Mouse (Mus musculus): Measurements from ENCODE around the gene Apold1. TPM values are rescaled to one million over a fixed set of nuclear protein-coding genes. Genes with fewer than 3 reads are reported as not detected.

Apold1 gene
- 3.5 and 4.2 TPM in 2 replicates for polyA plus RNA-seq (2015; fragmentation: Nextera tagmentation; extraction: Ambion mirVana)

DNA sequence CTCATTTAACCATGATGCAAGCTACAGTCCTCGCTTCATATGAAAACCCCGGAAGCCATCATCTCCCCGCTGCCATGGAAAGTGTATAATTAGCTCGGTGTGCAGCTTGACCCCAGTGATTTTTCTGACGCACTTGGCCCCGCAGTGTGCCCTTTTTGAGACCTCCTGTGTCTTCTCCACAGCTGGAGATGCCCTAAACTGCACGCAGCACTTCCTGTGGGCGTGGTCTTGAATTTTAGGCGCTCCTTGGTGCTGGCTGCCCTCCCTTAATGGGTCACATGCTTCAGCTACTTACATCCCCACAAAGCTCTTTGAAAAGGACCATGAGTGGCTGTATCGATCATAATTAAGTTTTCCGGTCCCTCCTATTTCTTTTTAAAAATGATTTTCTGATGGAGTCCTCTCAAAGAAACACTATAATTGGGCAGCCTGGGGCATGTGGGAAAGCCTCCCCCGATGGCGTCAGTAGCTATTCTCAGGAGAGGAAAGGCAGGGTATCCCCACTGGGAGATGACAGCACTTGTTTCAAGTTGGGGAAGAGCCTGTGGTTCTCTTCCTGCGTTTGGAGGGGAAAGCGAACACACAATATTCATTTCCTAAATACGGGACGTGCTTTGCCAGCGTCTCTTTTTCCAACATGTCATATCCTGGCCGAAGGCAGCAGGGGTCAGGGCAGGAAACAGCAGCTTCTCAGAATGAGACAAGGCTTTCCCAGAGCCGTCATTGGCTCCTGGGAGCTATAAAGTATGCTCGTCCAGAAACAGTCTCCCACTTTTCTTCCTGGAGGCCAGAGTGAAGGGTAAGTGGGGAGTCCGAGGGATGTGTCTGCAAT is at the start of gene Apold1:
Apold1 (plus strand) TSS at position 488 of the 832 bp plus-strand sequence.
- TF ChIP-seq EP300 (IDR thresholded peaks at IDR 0.05), result peak; percentile 78
- peak; percentile 11; the same call in 1 of the 2 replicates for TF ChIP-seq CTCF (IDR thresholded peaks at IDR 0.05)
- Histone ChIP-seq H3K4me2 (replicated peaks; ENCODE audit: low read depth, low read length) (peak within 1 kb of the TSS; percentile 35), H3K4me1 (ENCODE audit: insufficient read depth, low read depth, low read length) (no peaks in the 10 kb centered on the region; the same call in 1 of the 2 replicates), H3K36me3 (ENCODE audit: insufficient read depth, low read length) (no peaks in the 10 kb centered on the region), H3K27me3 (replicated peaks; ENCODE audit: insufficient read depth, low read length) (no peaks in the 10 kb centered on the region), H3K27ac (ENCODE audit: low read length) (peak within 1 kb of the TSS; percentile 54), H3K9me3 (ENCODE audit: low read length) (no peaks in the 10 kb centered on the region), H3K4me3 (ENCODE audit: low read depth, low read length) (no peak within 1 kb of the TSS), H3K9ac (replicated peaks; ENCODE audit: low read depth) (no peak within 1 kb of the TSS)
- ATAC-seq (peak; percentile 59), DNase-seq (ENCODE audit: low spot score) (peak; percentile 54)
- 43% methylated on average over 22 of the region's 22 CpGs for WGBS

DNA sequence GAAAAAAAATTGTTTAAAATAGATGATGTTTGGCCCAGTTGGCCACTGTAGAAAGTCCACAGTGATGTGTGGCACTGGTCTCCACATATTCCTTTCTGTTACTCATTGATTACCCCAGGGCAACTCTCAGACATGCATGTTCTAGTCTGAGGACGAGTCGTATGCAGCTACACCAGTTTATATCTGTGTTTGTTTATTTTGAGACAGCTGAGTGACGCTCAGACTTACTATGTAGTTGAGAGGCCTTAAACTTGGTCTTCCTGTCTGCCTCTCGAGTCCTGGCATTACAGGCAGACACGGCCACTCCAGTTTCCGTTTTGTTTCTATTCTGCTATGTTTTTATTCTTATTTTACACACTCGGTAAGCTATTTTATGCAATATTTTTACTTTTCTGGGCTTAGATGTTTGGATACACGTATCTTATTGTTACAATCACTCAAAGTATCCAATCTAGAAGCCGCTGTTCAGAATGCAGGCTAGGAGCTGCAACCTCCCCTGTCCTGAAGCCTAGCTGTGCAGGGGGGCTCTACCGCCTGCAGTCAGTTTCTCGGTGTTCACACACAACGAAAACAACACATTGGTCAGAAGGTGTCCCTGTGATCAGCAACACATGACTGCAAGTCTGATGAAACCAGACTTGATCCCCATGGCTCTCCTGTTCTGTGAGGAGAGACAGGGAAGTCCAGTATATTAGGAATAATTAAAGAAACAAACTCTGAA is 48.9 kb upstream of the Apold1 start:
- peak overlapping the region; percentile 54 for H3K27ac ChIP-seq (ENCODE audit: low read length)
- WGBS, result 38% methylated on average over 12 of the region's 12 CpGs
- no peaks in the 10 kb centered on the region for H3K27me3 ChIP-seq (replicated peaks; ENCODE audit: insufficient read depth, low read length)
- no peak for ATAC-seq
- no peaks in the 10 kb centered on the region for H3K36me3 ChIP-seq (ENCODE audit: insufficient read depth, low read length)
- TF ChIP-seq CTCF (IDR thresholded peaks at IDR 0.05) (no peak), EP300 (IDR thresholded peaks at IDR 0.05) (no peak)
- peak overlapping the region; percentile 38; the same call in 1 of the 2 replicates for H3K4me2 ChIP-seq (replicated peaks; ENCODE audit: low read depth, low read length)
- peak; percentile 59 for DNase-seq (ENCODE audit: low spot score)
- H3K4me1 ChIP-seq (ENCODE audit: insufficient read depth, low read depth, low read length), result no peaks in the 10 kb centered on the region
- no peaks in the 10 kb centered on the region for H3K9me3 ChIP-seq (ENCODE audit: low read length)
- 0 out of 2 replicates have a peak overlapping the region, but pooled peaks have one; percentile 6 for H3K4me3 ChIP-seq (ENCODE audit: low read depth, low read length)
- no peak overlapping the region for H3K9ac ChIP-seq (replicated peaks; ENCODE audit: low read depth)

DNA sequence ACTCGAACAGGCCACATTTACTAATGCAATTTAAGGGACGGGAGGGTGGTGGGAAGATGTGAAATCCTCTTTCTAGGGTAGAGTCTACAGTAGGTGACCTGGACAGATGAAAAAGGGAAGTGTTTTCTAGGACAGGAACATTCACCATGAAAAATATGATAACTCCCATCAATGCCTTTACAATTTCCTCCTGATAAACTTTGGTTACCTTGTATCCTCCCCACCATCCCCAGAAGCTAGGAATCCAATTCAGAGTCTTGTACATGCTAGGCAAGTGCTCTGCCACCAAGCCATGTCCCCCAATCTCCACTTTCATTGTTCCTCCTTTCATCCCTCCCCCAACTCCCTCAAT is 48.3 kb upstream of the Apold1 start:
- no peak for ATAC-seq
- Histone ChIP-seq H3K36me3 (ENCODE audit: insufficient read depth, low read length) (no peaks in the 10 kb centered on the region), H3K27me3 (replicated peaks; ENCODE audit: insufficient read depth, low read length) (no peaks in the 10 kb centered on the region), H3K9ac (replicated peaks; ENCODE audit: low read depth) (no peak overlapping the region), H3K4me3 (ENCODE audit: low read depth, low read length) (no peak overlapping the region), H3K27ac (ENCODE audit: low read length) (peak overlapping the region; percentile 54), H3K9me3 (ENCODE audit: low read length) (no peaks in the 10 kb centered on the region), H3K4me1 (ENCODE audit: insufficient read depth, low read depth, low read length) (no peaks in the 10 kb centered on the region), H3K4me2 (replicated peaks; ENCODE audit: low read depth, low read length) (no peak overlapping the region)
- 56% methylated on average over 2 of the region's 2 CpGs for WGBS
- TF ChIP-seq CTCF (IDR thresholded peaks at IDR 0.05) (no peak), EP300 (IDR thresholded peaks at IDR 0.05) (no peak)
- no peak for DNase-seq (ENCODE audit: low spot score)

DNA sequence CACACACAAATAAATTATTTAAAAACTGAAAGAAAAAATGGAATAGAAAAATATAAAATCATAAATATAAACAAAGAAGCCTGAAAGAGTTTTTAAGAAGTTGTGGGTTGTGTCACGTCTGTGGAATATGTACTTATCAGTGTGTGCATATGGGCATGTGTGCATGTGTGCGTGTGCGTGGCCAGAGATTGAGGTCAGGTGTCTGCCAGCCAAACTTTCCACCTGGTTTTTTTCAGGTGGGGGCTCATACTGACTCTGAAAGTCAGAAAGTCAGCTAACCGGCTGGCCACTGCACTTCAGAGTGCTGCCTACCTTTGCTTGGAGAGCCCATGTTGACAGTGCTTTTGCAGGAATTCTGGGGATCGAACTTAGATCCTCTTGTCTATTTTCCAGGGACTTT is 47.2 kb upstream of the Apold1 start:
- H3K9me3 ChIP-seq (ENCODE audit: low read length), result no peaks in the 10 kb centered on the region
- no peak for TF ChIP-seq EP300 (IDR thresholded peaks at IDR 0.05)
- TF ChIP-seq CTCF (IDR thresholded peaks at IDR 0.05), result no peak
- no peaks in the 10 kb centered on the region for H3K36me3 ChIP-seq (ENCODE audit: insufficient read depth, low read length)
- H3K9ac ChIP-seq (replicated peaks; ENCODE audit: low read depth), result no peak overlapping the region
- no peak overlapping the region for H3K27ac ChIP-seq (ENCODE audit: low read length)
- no peak for DNase-seq (ENCODE audit: low spot score)
- no peak for ATAC-seq
- no peaks in the 10 kb centered on the region for H3K4me1 ChIP-seq (ENCODE audit: insufficient read depth, low read depth, low read length)
- WGBS, result 86% methylated on average over 5 of the region's 5 CpGs
- H3K4me3 ChIP-seq (ENCODE audit: low read depth, low read length), result no peak overlapping the region
- H3K27me3 ChIP-seq (replicated peaks; ENCODE audit: insufficient read depth, low read length), result no peaks in the 10 kb centered on the region
- no peak overlapping the region for H3K4me2 ChIP-seq (replicated peaks; ENCODE audit: low read depth, low read length)

DNA sequence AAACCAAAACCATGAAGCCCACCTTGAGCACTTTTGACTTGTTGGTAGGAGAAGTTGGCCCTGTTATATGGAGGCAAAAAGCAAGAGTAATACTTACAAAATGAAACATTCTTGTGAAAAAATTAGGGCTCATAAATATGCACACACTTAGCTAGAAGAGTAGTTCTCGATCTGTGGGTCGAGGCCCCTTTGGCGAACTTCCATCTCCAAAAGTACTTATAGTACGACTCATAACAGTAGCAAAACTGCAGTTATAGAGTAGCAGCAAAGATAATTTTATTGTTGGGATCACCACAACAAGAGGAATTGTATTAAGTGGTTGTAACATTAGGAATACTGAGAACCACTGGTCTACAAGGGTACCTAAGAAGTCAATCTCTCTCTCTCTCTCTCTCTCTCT is 41.7 kb upstream of the Apold1 start:
- DNase-seq (ENCODE audit: low spot score) (no peak), ATAC-seq (no peak)
- Histone ChIP-seq H3K4me1 (ENCODE audit: insufficient read depth, low read depth, low read length) (no peaks in the 10 kb centered on the region), H3K4me2 (replicated peaks; ENCODE audit: low read depth, low read length) (no peak overlapping the region), H3K27me3 (replicated peaks; ENCODE audit: insufficient read depth, low read length) (no peaks in the 10 kb centered on the region), H3K4me3 (ENCODE audit: low read depth, low read length) (no peak overlapping the region), H3K9ac (replicated peaks; ENCODE audit: low read depth) (no peak overlapping the region), H3K27ac (ENCODE audit: low read length) (no peak overlapping the region), H3K9me3 (ENCODE audit: low read length) (no peaks in the 10 kb centered on the region), H3K36me3 (ENCODE audit: insufficient read depth, low read length) (no peaks in the 10 kb centered on the region)
- WGBS, result 52% methylated on average over 4 of the region's 4 CpGs
- TF ChIP-seq EP300 (IDR thresholded peaks at IDR 0.05) (no peak), CTCF (IDR thresholded peaks at IDR 0.05) (no peak)

DNA sequence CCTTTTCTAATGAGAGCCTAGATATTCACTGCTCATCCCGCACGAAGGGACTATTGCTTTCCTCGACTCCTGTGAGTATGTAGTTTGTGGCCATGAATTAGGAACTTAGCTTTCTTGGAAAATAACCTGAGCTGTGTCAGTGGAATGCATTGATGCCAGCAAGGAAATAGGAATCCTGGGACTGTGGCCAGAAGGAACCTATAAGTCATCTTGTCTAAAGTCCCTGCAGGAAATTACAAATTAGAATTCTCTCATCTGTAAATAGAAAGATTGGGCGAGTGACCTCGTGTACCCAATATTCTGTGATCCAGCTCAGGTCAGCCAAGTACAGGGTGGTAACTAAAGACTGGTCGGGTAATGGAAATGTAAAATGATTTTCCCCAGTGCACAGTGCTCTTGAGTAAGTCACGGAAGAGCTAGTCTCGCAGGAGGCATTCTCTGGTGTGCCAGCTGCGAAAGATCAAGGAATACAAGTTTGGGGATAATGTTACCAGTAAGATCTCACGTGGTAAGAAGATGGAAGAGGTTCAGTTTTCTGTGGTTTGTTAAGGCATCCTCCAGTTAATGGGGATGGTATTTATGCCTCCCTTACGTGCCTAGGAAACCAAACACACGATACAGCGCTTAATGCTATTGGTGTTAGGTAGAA is 37.6 kb upstream of the Apold1 start:
- Histone ChIP-seq H3K36me3 (ENCODE audit: insufficient read depth, low read length) (no peaks in the 10 kb centered on the region), H3K9me3 (ENCODE audit: low read length) (no peaks in the 10 kb centered on the region), H3K27ac (ENCODE audit: low read length) (no peak overlapping the region), H3K4me2 (replicated peaks; ENCODE audit: low read depth, low read length) (no peak overlapping the region), H3K9ac (replicated peaks; ENCODE audit: low read depth) (no peak overlapping the region), H3K27me3 (replicated peaks; ENCODE audit: insufficient read depth, low read length) (no peaks in the 10 kb centered on the region), H3K4me3 (ENCODE audit: low read depth, low read length) (no peak overlapping the region), H3K4me1 (ENCODE audit: insufficient read depth, low read depth, low read length) (no peaks in the 10 kb centered on the region)
- DNase-seq (ENCODE audit: low spot score) (peak; percentile 35), ATAC-seq (no peak)
- TF ChIP-seq EP300 (IDR thresholded peaks at IDR 0.05) (no peak), CTCF (IDR thresholded peaks at IDR 0.05) (no peak)
- 68% methylated on average over 13 of the region's 13 CpGs for WGBS

Measured in lung, postnatal 0 days (tissue).